Mouse (Mus musculus): ENCODE measurements around the gene Deup1. TPM values are rescaled to one million over a fixed set of nuclear protein-coding genes. Genes with fewer than 3 reads are reported as not detected.

The Deup1 gene
- polyA plus RNA-seq, 1 experiment = not detected

DNA sequence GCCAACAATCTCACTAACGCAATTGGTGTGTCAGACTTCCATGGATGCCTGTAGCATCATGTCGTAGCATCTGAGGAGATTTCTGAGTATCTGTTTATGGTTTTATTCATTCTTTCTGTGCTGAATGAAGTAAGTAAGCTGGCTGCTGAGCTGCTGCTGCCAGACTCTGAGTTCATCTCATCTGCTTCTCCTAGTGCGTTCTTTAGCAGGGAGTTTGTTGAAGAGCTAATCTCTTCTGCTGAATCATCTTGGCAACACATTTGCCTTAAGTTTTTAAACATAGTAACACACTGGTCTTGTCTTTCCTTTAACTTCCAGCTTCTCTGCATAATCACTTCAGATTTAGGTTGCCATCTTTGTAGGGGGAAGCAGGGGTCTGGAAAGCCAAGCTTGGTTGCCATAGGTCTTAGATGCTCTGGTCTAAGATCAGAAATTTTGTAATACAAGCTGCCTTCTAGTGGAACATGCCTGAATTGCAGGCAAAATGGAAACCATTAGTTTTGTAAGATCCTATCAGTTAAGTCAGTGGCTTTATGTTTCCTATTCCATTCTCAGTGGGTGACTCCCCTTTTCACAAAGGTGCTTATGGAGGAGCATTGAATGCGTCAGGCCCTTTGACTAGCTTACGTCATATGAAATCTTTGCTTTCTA is 18.3 kb downstream of the Deup1 start:
- Histone ChIP-seq H3K27ac (replicated peaks; ENCODE audit: low read depth, low read length) (no peak overlapping the region), H3K4me3 (ENCODE audit: insufficient read depth, low read depth, low read length) (no peak overlapping the region), H3K4me1 (ENCODE audit: control insufficient read depth, insufficient read depth, insufficient read length, low read length) (no peaks in the 10 kb centered on the region)

DNA sequence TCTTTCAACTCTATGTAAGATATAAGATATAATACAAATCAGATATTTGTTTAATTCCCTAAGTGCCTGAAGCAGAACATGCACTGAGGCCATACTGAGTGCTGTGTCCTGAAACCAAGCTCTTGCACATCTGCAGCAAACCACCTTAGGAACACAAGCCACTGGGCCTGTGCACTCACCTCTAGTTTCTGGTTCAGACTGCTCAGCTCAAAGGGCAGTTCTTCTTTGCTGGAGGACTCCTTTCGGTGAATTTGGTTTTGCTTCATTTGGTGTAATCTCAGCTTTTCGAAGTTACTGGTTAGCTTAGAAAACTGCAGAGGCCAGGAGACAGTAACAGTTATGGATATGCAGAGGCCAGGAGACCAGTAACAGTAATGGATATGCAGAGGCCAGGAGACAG is 20.1 kb downstream of the Deup1 start:
- H3K4me3 ChIP-seq (ENCODE audit: insufficient read depth, low read depth, low read length) = no peak overlapping the region
- no peak overlapping the region for H3K27ac ChIP-seq (replicated peaks; ENCODE audit: low read depth, low read length)
- H3K4me1 ChIP-seq (ENCODE audit: control insufficient read depth, insufficient read depth, insufficient read length, low read length) = no peaks in the 10 kb centered on the region

DNA sequence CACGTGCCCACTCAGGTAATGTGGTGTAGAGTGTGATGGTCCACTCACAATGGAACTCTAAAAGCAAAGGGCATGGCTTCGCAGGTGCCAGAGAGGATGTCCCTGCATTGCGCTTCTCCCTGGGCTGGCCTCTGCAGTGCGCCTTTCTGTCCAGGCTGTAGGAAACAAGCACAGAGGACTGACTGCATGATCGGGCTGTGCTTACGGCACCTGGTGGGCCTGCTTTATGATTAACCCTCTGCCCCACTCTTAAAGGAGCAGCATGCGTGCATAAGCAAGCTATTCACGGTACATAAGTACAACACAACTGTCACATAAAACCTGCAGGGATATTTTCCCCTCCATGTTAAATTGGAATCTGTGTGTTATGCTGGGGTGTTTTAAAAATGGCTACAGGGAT is 24.6 kb downstream of the Deup1 start:
- peaks cover 6% of the 10 kb centered on the region for H3K4me1 ChIP-seq (ENCODE audit: control insufficient read depth, insufficient read depth, insufficient read length, low read length)
- no peak overlapping the region for H3K27ac ChIP-seq (replicated peaks; ENCODE audit: low read depth, low read length)

GRCm38 (mm10) chr9:15600859-15601540 is 26.7 kb downstream of the Deup1 start:
- Histone ChIP-seq H3K27ac (replicated peaks; ENCODE audit: low read depth, low read length) (peak overlapping the region; percentile 45; the same call in 1 of the 2 replicates), H3K4me1 (ENCODE audit: control insufficient read depth, insufficient read depth, insufficient read length, low read length) (peaks cover 6% of the 10 kb centered on the region), H3K4me3 (ENCODE audit: insufficient read depth, low read depth, low read length) (no peak overlapping the region)

More for the DNA sequence above, 24.6 kb downstream of the Deup1 start:
- H3K4me3 ChIP-seq (ENCODE audit: insufficient read depth, low read depth, low read length) = no peak overlapping the region

DNA sequence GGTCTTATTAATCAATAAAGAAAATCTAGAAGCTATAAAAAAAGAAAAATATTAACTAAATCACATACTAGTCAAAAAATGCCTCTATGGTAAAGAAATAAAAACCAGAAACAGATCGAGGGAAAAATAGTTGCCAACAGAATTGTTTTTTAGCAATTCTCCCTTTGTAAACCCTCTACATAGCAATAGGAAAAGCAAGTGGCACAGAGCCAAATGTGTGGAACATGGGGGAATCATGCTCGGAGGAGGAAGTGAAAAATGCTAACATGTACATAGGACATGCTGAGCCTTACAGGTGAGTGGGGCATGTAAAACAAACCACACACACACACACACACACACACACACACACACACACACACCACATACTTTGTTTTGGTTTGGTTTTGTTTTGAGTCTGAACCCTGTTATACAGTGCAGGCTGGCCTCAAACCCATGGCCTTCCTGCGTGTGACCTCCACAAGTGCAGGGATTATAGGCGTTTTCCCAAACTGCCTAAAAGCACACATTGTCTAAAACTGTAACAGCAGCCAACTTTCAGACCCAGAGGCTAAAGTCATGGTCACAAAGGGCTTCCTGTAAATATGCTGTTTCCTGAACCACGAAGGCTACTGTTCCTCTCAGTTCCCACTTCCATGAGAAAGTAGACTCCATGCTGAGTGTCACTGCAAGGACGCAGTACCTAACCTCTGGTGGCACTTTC is 27.4 kb downstream of the Deup1 start:
- H3K4me1 ChIP-seq (ENCODE audit: control insufficient read depth, insufficient read depth, insufficient read length, low read length) = peaks cover 6% of the 10 kb centered on the region
- H3K4me3 ChIP-seq (ENCODE audit: insufficient read depth, low read depth, low read length) = no peak overlapping the region
- peak overlapping the region; percentile 57 for H3K27ac ChIP-seq (replicated peaks; ENCODE audit: low read depth, low read length)

- Histone ChIP-seq H3K4me1 (ENCODE audit: control insufficient read depth, insufficient read depth, insufficient read length, low read length) (peaks cover 6% of the 10 kb centered on the region), H3K4me3 (ENCODE audit: insufficient read depth, low read depth, low read length) (no peak overlapping the region), H3K27ac (replicated peaks; ENCODE audit: low read depth, low read length) (no peak overlapping the region)
These were observed 31.1 kb downstream of the Deup1 start for GRCm38 (mm10) chr9:15596598-15596997.

DNA sequence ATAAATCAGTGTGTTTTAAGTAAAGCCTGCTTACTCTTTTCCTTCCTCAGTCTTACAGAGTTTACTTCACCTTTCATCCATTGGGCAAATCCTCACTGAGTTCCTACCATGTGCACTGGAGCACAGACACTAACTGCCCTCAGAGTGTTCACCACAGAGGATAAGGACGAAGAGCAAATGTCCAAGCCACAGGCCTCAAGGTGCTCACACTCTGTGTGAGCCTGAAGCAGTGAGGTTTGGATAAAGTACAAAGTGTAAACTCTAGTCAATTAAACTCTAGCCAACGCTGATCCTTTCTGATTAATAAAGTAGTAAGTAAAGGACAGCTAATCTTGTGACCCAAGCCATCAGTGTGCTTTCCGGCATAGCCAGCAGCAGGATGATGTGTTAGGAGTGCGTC is 33.6 kb downstream of the Deup1 start:
- Histone ChIP-seq H3K4me1 (ENCODE audit: control insufficient read depth, insufficient read depth, insufficient read length, low read length) (no peaks in the 10 kb centered on the region), H3K4me3 (ENCODE audit: insufficient read depth, low read depth, low read length) (no peak overlapping the region), H3K27ac (replicated peaks; ENCODE audit: low read depth, low read length) (no peak overlapping the region)

DNA sequence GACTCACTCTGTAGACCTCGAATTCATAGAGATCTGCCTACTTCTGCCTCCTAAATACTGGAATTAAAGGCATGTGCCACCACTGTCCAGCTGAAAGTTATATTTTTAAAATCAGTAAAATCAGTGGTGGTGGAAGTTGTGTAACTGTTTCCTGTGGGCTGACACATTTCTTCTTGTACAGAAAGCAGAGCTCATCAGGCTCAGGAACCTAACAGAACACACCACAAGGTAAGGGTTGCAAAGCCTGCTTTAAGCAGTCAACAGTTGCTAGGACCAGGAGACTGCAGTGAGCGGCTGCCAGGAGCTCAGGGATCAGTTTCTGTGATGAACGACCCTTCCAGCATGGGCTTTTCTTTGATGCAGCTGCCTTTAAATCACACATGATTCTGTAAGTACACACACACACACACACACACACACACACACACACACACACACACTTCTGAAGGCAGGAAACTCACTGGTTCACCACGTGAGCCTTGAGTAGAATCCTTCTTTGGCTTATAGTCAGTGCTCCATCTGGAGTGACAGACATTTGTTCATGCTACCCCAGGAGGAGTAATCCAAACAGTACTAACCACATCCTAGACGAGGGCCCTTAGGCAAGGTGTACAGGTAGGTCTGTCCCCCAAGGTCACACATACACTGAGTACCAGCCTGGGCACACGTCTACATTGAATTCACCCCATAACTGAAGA is 40.4 kb downstream of the Deup1 start:
- H3K4me3 ChIP-seq (ENCODE audit: insufficient read depth, low read depth, low read length) = no peak overlapping the region
- no peak overlapping the region for H3K27ac ChIP-seq (replicated peaks; ENCODE audit: low read depth, low read length)
- no peaks in the 10 kb centered on the region for H3K4me1 ChIP-seq (ENCODE audit: control insufficient read depth, insufficient read depth, insufficient read length, low read length)

DNA sequence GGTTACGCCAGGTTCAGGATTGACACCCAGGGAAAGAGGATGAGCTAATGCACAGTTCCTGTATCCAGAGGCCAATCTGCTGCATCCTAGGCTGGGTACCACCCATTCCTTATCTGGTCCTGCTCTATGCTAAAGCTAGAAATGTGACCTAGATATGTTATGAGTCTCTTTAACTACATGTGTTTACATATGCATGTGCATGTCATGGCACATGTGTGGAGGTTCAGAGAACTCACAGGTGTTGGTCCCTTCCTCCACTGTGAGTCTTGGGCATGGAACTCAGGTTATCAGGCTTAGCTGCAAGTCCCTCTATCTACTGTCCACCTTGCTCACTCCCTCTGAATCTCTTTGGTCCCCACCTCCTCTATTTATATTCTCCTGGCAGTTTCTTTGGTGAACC is 41.8 kb downstream of the Deup1 start:
- no peak overlapping the region for H3K27ac ChIP-seq (replicated peaks; ENCODE audit: low read depth, low read length)
- no peaks in the 10 kb centered on the region for H3K4me1 ChIP-seq (ENCODE audit: control insufficient read depth, insufficient read depth, insufficient read length, low read length)
- no peak overlapping the region for H3K4me3 ChIP-seq (ENCODE audit: insufficient read depth, low read depth, low read length)

GRCm38 (mm10) chr9:15584209-15584608 is 43.5 kb downstream of the Deup1 start:
- Histone ChIP-seq H3K27ac (replicated peaks; ENCODE audit: low read depth, low read length) (no peak overlapping the region), H3K4me1 (ENCODE audit: control insufficient read depth, insufficient read depth, insufficient read length, low read length) (no peaks in the 10 kb centered on the region), H3K4me3 (ENCODE audit: insufficient read depth, low read depth, low read length) (no peak overlapping the region)

- no peak overlapping the region for H3K27ac ChIP-seq (replicated peaks; ENCODE audit: low read depth, low read length)
- H3K4me3 ChIP-seq (ENCODE audit: insufficient read depth, low read depth, low read length) = no peak overlapping the region
- no peaks in the 10 kb centered on the region for H3K4me1 ChIP-seq (ENCODE audit: control insufficient read depth, insufficient read depth, insufficient read length, low read length)
These were observed 45.7 kb downstream of the Deup1 start for GRCm38 (mm10) chr9:15582026-15582425.

- H3K4me1 ChIP-seq (ENCODE audit: control insufficient read depth, insufficient read depth, insufficient read length, low read length) = no peaks in the 10 kb centered on the region
- no peak overlapping the region for H3K4me3 ChIP-seq (ENCODE audit: insufficient read depth, low read depth, low read length)
These were observed 47.6 kb downstream of the Deup1 start for GRCm38 (mm10) chr9:15580176-15580575.

GRCm38 (mm10) chr9:15578946-15579345 is 48.8 kb downstream of the Deup1 start:
- no peak overlapping the region for H3K4me3 ChIP-seq (ENCODE audit: insufficient read depth, low read depth, low read length)
- H3K4me1 ChIP-seq (ENCODE audit: control insufficient read depth, insufficient read depth, insufficient read length, low read length) = no peaks in the 10 kb centered on the region

More at GRCm38 (mm10) chr9:15580176-15580575, 47.6 kb downstream of the Deup1 start:
- no peak overlapping the region for H3K27ac ChIP-seq (replicated peaks; ENCODE audit: low read depth, low read length)

GRCm38 (mm10) chr9:15578427-15578826 is 49.3 kb downstream of the Deup1 start:
- no peak overlapping the region for H3K27ac ChIP-seq (replicated peaks; ENCODE audit: low read depth, low read length)
- H3K4me1 ChIP-seq (ENCODE audit: control insufficient read depth, insufficient read depth, insufficient read length, low read length) = no peaks in the 10 kb centered on the region
- no peak overlapping the region for H3K4me3 ChIP-seq (ENCODE audit: insufficient read depth, low read depth, low read length)

More at GRCm38 (mm10) chr9:15578946-15579345, 48.8 kb downstream of the Deup1 start:
- H3K27ac ChIP-seq (replicated peaks; ENCODE audit: low read depth, low read length) = no peak overlapping the region
